Mouse (Mus musculus) urinary bladder, adult 2 months (tissue): ENCODE measurements at regions not wholly inside any gene's neighbourhood (a gene's known extent, or its start where the extent isn't known, plus 50 kb on each side); places are given as distances from the start of the nearest gene placed in this dataset.

ENCODE experiments used
- DNase-seq: peaks from one replicate; pipeline ENCODE4 v3.0.0; 2022; ENCODE audit warnings: low spot score

- no peak for DNase-seq
Observed at GRCm38 (mm10) chr4:26273754-26274153, 72.9 kb downstream of the Manea start.

GRCm38 (mm10) chr4:26259230-26260029, 87.3 kb downstream of the Manea start:
- no peak for DNase-seq

DNA sequence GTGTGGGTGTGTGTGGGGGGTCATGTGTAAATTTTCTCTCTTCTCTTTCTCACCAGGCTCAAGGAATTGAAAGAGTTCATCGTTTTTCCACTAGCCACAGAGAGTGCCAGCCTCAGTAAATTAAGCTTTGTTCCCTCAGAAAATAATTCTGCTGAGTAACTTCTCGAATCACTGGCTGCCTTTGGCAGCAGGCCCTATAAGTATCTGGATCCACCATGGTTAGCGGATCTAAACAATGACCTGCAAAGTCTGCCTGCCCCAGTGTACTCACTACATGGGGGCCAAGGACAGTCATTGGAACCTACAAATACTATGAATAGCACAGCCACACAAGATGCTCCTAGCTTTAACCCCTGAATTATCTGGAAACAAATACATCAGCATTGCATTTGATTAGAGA, 90.8 kb downstream of the Manea start:
- DNase-seq = no peak

- peak; percentile 26 for DNase-seq
Observed at GRCm38 (mm10) chr4:26247925-26248856, 98.5 kb downstream of the Manea start.

GRCm38 (mm10) chr4:26223267-26223666, 123.4 kb downstream of the Manea start:
- DNase-seq = no peak
